In genomic region chr6:97757361-97757760, GRCm38 (mm10) we compare ENCODE assay signal across 18 mouse cellular contexts. TPM values are rescaled to one million over a fixed set of nuclear protein-coding genes. Genes with fewer than 3 reads are reported as not detected.
A peak's percentile ranks its signal among the peaks of the same experiment; 100 is the strongest.
DNase-seq lines count a peak whose midpoint lies in the region.
"Had no signal": no experiment of that assay in that cellular context is flagged by ENCODE, and none has a peak within 500 bp of the region (broad histone marks: within the 10 kb centered on the region; RNA-seq: fewer than 3 reads in every experiment).

No protein-coding gene starts in this region.

- peak; percentile 49 to 53 for DNase-seq in heart, adult 9 months (ENCODE audit: low spot score in 2 of 2)
- DNase-seq in heart, postnatal 4 days, result no peak
- peak; percentile 14 for DNase-seq in ovary, postnatal 14 days (ENCODE audit: low spot score)
- no peak for DNase-seq in ovary, postnatal 36 days (ENCODE audit: low spot score)
- DNase-seq in gastrocnemius, postnatal 14 days, result peak; percentile 29
- peak; percentile 64 for DNase-seq in skeletal muscle tissue, adult 2 months (ENCODE audit: low read depth, low spot score)
- no peak for DNase-seq in left cerebral cortex, postnatal 25 days (ENCODE audit: low spot score in 2 of 2)
- DNase-seq: adrenal gland, adult 8-10 months; cerebellum, adult 8-10 months; kidney, adult 8-10 months; kidney, postnatal 14 days; left cerebral cortex, postnatal 4 days; liver; lung, embryonic 14.5 days; midbrain, embryonic 14.5 days; right cerebral cortex, postnatal 14 days; thymus, adult 18-20 months; thymus, postnatal 4 days had no signal

- intact Hi-C loops in gastrocnemius, postnatal 14 days (cut with DNase I; ENCODE audit: low total_unique reads), result no loop called here
- intact Hi-C loops in left cerebral cortex, postnatal 25 days (cut with DNase I), result no loop called here

RNA-seq across cellular contexts. Expression of gene Mitf, which starts 49.5 kb away (rescaled TPM):
- total RNA-seq in heart, postnatal 4 days (2021), result 10 to 100 TPM; 43.5 to 50.1 TPM
- total RNA-seq in gastrocnemius, postnatal 14 days (2021), result 1 to 10 TPM; 5.7 to 6.0 TPM
- 1 to 10 TPM; 6.6 to 9.2 TPM for total RNA-seq in left cerebral cortex, postnatal 25 days (2021)

Comparison
In these comparisons a context has a peak if more than half of its experiments do, and no peak if none do; other contexts are left out.
1. DNase-seq: peak in heart, adult 9 months (2 of 2), ovary, postnatal 14 days (single experiment), gastrocnemius, postnatal 14 days (single experiment) and skeletal muscle tissue, adult 2 months (single experiment); none in heart, postnatal 4 days (single experiment), ovary, postnatal 36 days (single experiment) and left cerebral cortex, postnatal 25 days (0 of 2).
2. RNA of gene Mitf, which starts 49.5 kb away (total RNA-seq): 43.5 to 50.1 TPM in heart, postnatal 4 days; 6.6 to 9.2 TPM in left cerebral cortex, postnatal 25 days and 5.7 to 6.0 TPM in gastrocnemius, postnatal 14 days; every median in the first group is over 4 times any median in the second.